Comparison of ENCODE assay signal across 9 mouse cellular contexts in genomic region chr5:125800025-125800424, GRCm38 (mm10).
A peak's percentile ranks its signal among the peaks of the same experiment; 100 is the strongest.
DNase-seq lines count a peak whose midpoint lies in the region; ATAC-seq and TF ChIP-seq lines count a peak whose summit lies in the region.
"Had no signal": no experiment of that assay in that cellular context is flagged by ENCODE, and none has a peak within 500 bp of the region (broad histone marks: within the 10 kb centered on the region; RNA-seq: fewer than 3 reads in every experiment).

No protein-coding gene starts in this region.

- H3K9ac ChIP-seq in liver, embryonic 14.5 days (replicated peaks): no peak overlapping the region
- H3K9ac ChIP-seq in neural tube, embryonic 11.5 days (ENCODE audit: low read length): no peak overlapping the region

- H3K4me3 ChIP-seq in liver, embryonic 14.5 days (ENCODE audit: insufficient read depth in 1 of 2, low read depth in 2 of 2, low read length in 2 of 2): no peak overlapping the region
- H3K4me3 ChIP-seq in neural tube, embryonic 11.5 days (ENCODE audit: low read depth, low read length): no peak overlapping the region
- H3K4me3 ChIP-seq: myocyte had no signal

- TF ChIP-seq CTCF in liver, embryonic 14.5 days (IDR thresholded peaks at IDR 0.05; ENCODE audit: low read depth): peak; percentile 32; the same call in 1 of the 2 replicates

- no peaks in the 10 kb centered on the region for H3K9me3 ChIP-seq in liver, embryonic 14.5 days (ENCODE audit: control insufficient read depth, low read length)
- H3K9me3 ChIP-seq in neural tube, embryonic 11.5 days (ENCODE audit: control insufficient read depth, low read length): no peaks in the 10 kb centered on the region

- ATAC-seq in frontal cortex, adult (ENCODE audit: low TSS enrichment): 0 out of 2 replicates have a peak, but pooled peaks have one; percentile 20
- no peak for ATAC-seq in liver, embryonic 14.5 days (ENCODE audit: insufficient read depth)
- ATAC-seq in neural tube, embryonic 11.5 days (ENCODE audit: insufficient read depth, low FRiP score, low TSS enrichment): no peak

- H3K27ac ChIP-seq in liver, embryonic 14.5 days: no peak overlapping the region
- H3K27ac ChIP-seq in neural tube, embryonic 11.5 days (ENCODE audit: low read depth, low read length): no peak overlapping the region

- no peak for TF ChIP-seq EP300 in liver, embryonic 14.5 days (IDR thresholded peaks at IDR 0.05; ENCODE audit: low read depth)

- WGBS in liver, embryonic 14.5 days (ENCODE audit: insufficient replicate concordance): 16% methylated on average over 11 of the region's 11 CpGs
- 14% methylated on average over 11 of the region's 11 CpGs for WGBS in neural tube, embryonic 11.5 days

- no peaks in the 10 kb centered on the region for H3K36me3 ChIP-seq in liver, embryonic 14.5 days (replicated peaks; ENCODE audit: control insufficient read depth, insufficient read depth, low read depth)
- H3K36me3 ChIP-seq in neural tube, embryonic 11.5 days (ENCODE audit: control insufficient read depth, insufficient read depth, low read length): no peaks in the 10 kb centered on the region

- no peak for DNase-seq in frontal cortex, postnatal 36 days (ENCODE audit: low spot score in 2 of 2)
- DNase-seq in liver, embryonic 14.5 days (ENCODE audit: low read depth in 3 of 3, low spot score in 3 of 3): no peak
- DNase-seq in liver: no peak
- DNase-seq in embryo, embryonic 9.5 days (ENCODE audit: extremely low spot score): peak; percentile 55
- DNase-seq in neural tube, embryonic 11.5 days (ENCODE audit: low spot score): peak; percentile 58
- no peak for DNase-seq in B cell, adult 2 months
- no peak for DNase-seq in ovary, postnatal 10 days (ENCODE audit: low spot score)

- no peak overlapping the region for H3K4me2 ChIP-seq in liver, embryonic 14.5 days (ENCODE audit: low read depth)
- no peak overlapping the region for H3K4me2 ChIP-seq in neural tube, embryonic 11.5 days (ENCODE audit: low read depth)

- no peaks in the 10 kb centered on the region for H3K4me1 ChIP-seq in liver, embryonic 14.5 days (replicated peaks; ENCODE audit: control insufficient read depth in 2 of 2, insufficient read depth in 2 of 2, low read length in 1 of 2)
- no peaks in the 10 kb centered on the region for H3K4me1 ChIP-seq in neural tube, embryonic 11.5 days (ENCODE audit: control insufficient read depth, insufficient read depth, low read length)

- no peaks in the 10 kb centered on the region for H3K27me3 ChIP-seq in liver, embryonic 14.5 days (ENCODE audit: control insufficient read depth, insufficient read depth, low read length)
- H3K27me3 ChIP-seq in neural tube, embryonic 11.5 days (ENCODE audit: control insufficient read depth, insufficient read depth, low read length): no peaks in the 10 kb centered on the region

Comparison
In these comparisons a context has a peak if more than half of its experiments do, and no peak if none do; other contexts are left out.
1. DNase-seq: peak in embryo, embryonic 9.5 days (single experiment) and neural tube, embryonic 11.5 days (single experiment); none in frontal cortex, postnatal 36 days (0 of 2), liver, embryonic 14.5 days (0 of 3), liver (single experiment), B cell, adult 2 months (0 of 2) and ovary, postnatal 10 days (single experiment).